Mouse (Mus musculus) liver, embryonic 11.5 days (tissue): Measurements from ENCODE around the gene Nkx6-2. TPM values are rescaled to one million over a fixed set of nuclear protein-coding genes. Genes with fewer than 3 reads are reported as not detected.

Experiments used
- ATAC-seq: fragments of 200-750 bp; cut with Nextera tagmentation; replicated peaks from 2 replicates; pipeline ENCODE4 v1.8.0; 2017; ENCODE audit warnings: moderate number of reproducible peaks, mild to moderate bottlenecking, moderate TSS enrichment, moderate library complexity; ENCODE audit not compliant: low FRiP score
- DNase-seq: peaks from one replicate; pipeline ENCODE4 v3.0.0-alpha.2; 2017; ENCODE audit warnings: low spot score
- H3K27ac ChIP-seq: fragments of 300-500 bp; sonication (generic); 2 replicates; pipeline ENCODE4 v1.5.1; 2014; ENCODE audit warnings: mild to moderate bottlenecking, low read depth, low read length, control low read depth
- H3K27me3 ChIP-seq: fragments of 300-500 bp; sonication (generic); replicated peaks from 2 replicates; pipeline ENCODE4 v1.6.1; 2014; ENCODE audit warnings: low read length, mixed read lengths; ENCODE audit not compliant: control insufficient read depth, insufficient read depth
- H3K36me3 ChIP-seq: fragments of 300-500 bp; sonication (generic); 2 replicates; pipeline ENCODE4 v1.6.1; 2014; ENCODE audit warnings: mild to moderate bottlenecking, low read length, moderate library complexity, mixed read lengths; ENCODE audit not compliant: control insufficient read depth, insufficient read depth
- H3K4me1 ChIP-seq: fragments of 300-500 bp; sonication (generic); replicated peaks from 2 replicates; pipeline ENCODE4 v1.6.1; 2014; ENCODE audit warnings: low read length, mixed read lengths; ENCODE audit not compliant: control insufficient read depth, insufficient read depth
- H3K4me2 ChIP-seq: fragments of 300-500 bp; sonication (generic); 2 replicates; pipeline ENCODE4 v1.6.1; 2014; ENCODE audit warnings: mild to moderate bottlenecking, control low read depth, moderate library complexity
- H3K4me3 ChIP-seq: fragments of 300-500 bp; sonication (generic); 2 replicates; pipeline ENCODE4 v1.5.1; 2014; ENCODE audit warnings: low read depth, low read length, control low read depth
- H3K9ac ChIP-seq: fragments of 300-500 bp; sonication (generic); 2 replicates; pipeline ENCODE4 v1.6.1; 2014; ENCODE audit warnings: low read depth, low read length, control low read depth
- H3K9me3 ChIP-seq: fragments of 300-500 bp; sonication (generic); 2 replicates; pipeline ENCODE4 v1.6.1; 2016; ENCODE audit warnings: low read length, inconsistent platforms, mixed read lengths; ENCODE audit not compliant: control insufficient read depth
- WGBS: fragments of 180-500 bp; shearing (Covaris S2); extraction: QIAGEN DNeasy Blood & Tissue Kit; methylation state at CpG from one replicate; pipeline ENCODE4 v1.1.7; 2014; 5-methylcytosine and 5-hydroxymethylcytosine counted together
- polyA plus RNA-seq: library from polyadenylated mRNA; unstranded; fragments of >200 nt; fragmentation: Nextera tagmentation; extraction: Ambion mirVana; gene quantifications from 2 replicates; pipeline ENCODE4 v1.2.1, GENCODE M21; 2014

The Nkx6-2 gene
- polyA plus RNA-seq, 1 experiment from 2014 or later = 0.56 TPM

- no peaks in the 10 kb centered on the region for H3K9me3 ChIP-seq
- ATAC-seq (peak; percentile 39; the same call in 1 of the 2 replicates), DNase-seq (no peak)
- H3K4me1 ChIP-seq = no peaks in the 10 kb centered on the region
- no peak overlapping the region for H3K9ac ChIP-seq
- peaks cover 41% of the 10 kb centered on the region for H3K27me3 ChIP-seq
- H3K4me2 ChIP-seq = no peak overlapping the region
- H3K36me3 ChIP-seq = no peaks in the 10 kb centered on the region
- no peak overlapping the region for H3K4me3 ChIP-seq
- 32% methylated on average over 3 of the region's 3 CpGs for WGBS
- no peak overlapping the region for H3K27ac ChIP-seq
Observed at GRCm38 (mm10) chr7:139590302-139590701, 7.7 kb upstream of the Nkx6-2 start.

- WGBS = 40% methylated on average over 7 of the region's 7 CpGs
Observed at GRCm38 (mm10) chr7:139587919-139588318, 5.3 kb upstream of the Nkx6-2 start.

GRCm38 (mm10) chr7:139585183-139585821, 2.7 kb upstream of the Nkx6-2 start:
- no peaks in the 10 kb centered on the region for H3K36me3 ChIP-seq
- WGBS = 4% methylated on average over 29 of the region's 29 CpGs
- no peak overlapping the region for H3K4me3 ChIP-seq
- DNase-seq (no peak), ATAC-seq (no peak)
- H3K27ac ChIP-seq = no peak overlapping the region
- H3K9me3 ChIP-seq = no peaks in the 10 kb centered on the region
- peaks cover 14% of the 10 kb centered on the region for H3K4me1 ChIP-seq
- no peak overlapping the region for H3K4me2 ChIP-seq
- peaks cover 91% of the 10 kb centered on the region for H3K27me3 ChIP-seq
- H3K9ac ChIP-seq = no peak overlapping the region

More at GRCm38 (mm10) chr7:139587919-139588318, 5.3 kb upstream of the Nkx6-2 start:
- ATAC-seq (no peak), DNase-seq (no peak)
- Histone ChIP-seq H3K36me3 (no peaks in the 10 kb centered on the region), H3K27ac (no peak overlapping the region), H3K4me2 (no peak overlapping the region), H3K4me1 (no peaks in the 10 kb centered on the region; the same call in 1 of the 2 replicates), H3K9me3 (no peaks in the 10 kb centered on the region), H3K27me3 (peaks cover 65% of the 10 kb centered on the region), H3K9ac (no peak overlapping the region), H3K4me3 (no peak overlapping the region)

GRCm38 (mm10) chr7:139584221-139585175, 1.9 kb upstream of the Nkx6-2 start:
- WGBS = 3% methylated on average over 53 of the region's 53 CpGs
- ATAC-seq (no peak), DNase-seq (peak; percentile 50)
- Histone ChIP-seq H3K27ac (no peak overlapping the region), H3K36me3 (no peaks in the 10 kb centered on the region), H3K4me2 (no peak overlapping the region), H3K4me1 (peaks cover 14% of the 10 kb centered on the region), H3K9me3 (no peaks in the 10 kb centered on the region), H3K4me3 (0 out of 2 replicates have a peak overlapping the region, but pooled peaks have one; percentile 0), H3K27me3 (peaks cover 99% of the 10 kb centered on the region), H3K9ac (no peak overlapping the region)

- H3K9ac ChIP-seq = no peak overlapping the region
- no peak for DNase-seq
- peaks cover 14% of the 10 kb centered on the region for H3K4me1 ChIP-seq
- no peak overlapping the region for H3K27ac ChIP-seq
- no peak overlapping the region; the same call in 1 of the 2 replicates for H3K4me2 ChIP-seq
- H3K36me3 ChIP-seq = no peaks in the 10 kb centered on the region
- H3K9me3 ChIP-seq = no peaks in the 10 kb centered on the region
- 17% methylated on average over 17 of the region's 17 CpGs for WGBS
- H3K27me3 ChIP-seq = peaks cover 100% of the 10 kb centered on the region
- no peak overlapping the region; the same call in 1 of the 2 replicates for H3K4me3 ChIP-seq
- no peak for ATAC-seq
Observed at GRCm38 (mm10) chr7:139583094-139583737, 619 bp upstream of the Nkx6-2 start.

- ATAC-seq = no peak
- H3K36me3 ChIP-seq = no peaks in the 10 kb centered on the region
- no peak overlapping the region for H3K9ac ChIP-seq
- peaks cover 91% of the 10 kb centered on the region for H3K27me3 ChIP-seq
- 1% methylated on average over 82 of the region's 82 CpGs for WGBS
- H3K4me1 ChIP-seq = peaks cover 14% of the 10 kb centered on the region
- H3K4me3 ChIP-seq = peak overlapping the region; percentile 43
- peak overlapping the region; percentile 56 for H3K4me2 ChIP-seq
- peak; percentile 45 for DNase-seq
- no peak overlapping the region for H3K27ac ChIP-seq
- H3K9me3 ChIP-seq = no peaks in the 10 kb centered on the region
Observed at GRCm38 (mm10) chr7:139581801-139582571, 611 bp downstream of the Nkx6-2 start.

- WGBS = 3% methylated on average over 78 of the region's 78 CpGs
- Histone ChIP-seq H3K4me1 (peaks cover 20% of the 10 kb centered on the region), H3K27ac (no peak overlapping the region), H3K9ac (no peak overlapping the region), H3K36me3 (no peaks in the 10 kb centered on the region), H3K27me3 (peaks cover 83% of the 10 kb centered on the region), H3K9me3 (no peaks in the 10 kb centered on the region), H3K4me3 (peak overlapping the region; percentile 43), H3K4me2 (peak overlapping the region; percentile 56)
- no peak for ATAC-seq
- peak; percentile 41 for DNase-seq
Observed at GRCm38 (mm10) chr7:139580851-139581775, 1.5 kb downstream of the Nkx6-2 start.
